Mouse (Mus musculus) urinary bladder, postnatal 4 days (tissue): Measurements from ENCODE around the gene Tmem170b.
"Not testable (repeated sequence)": the region's sequence is repeated elsewhere in the genome, so short reads cannot be mapped to it uniquely, and the experiment has no call there.

ENCODE experiments used
- DNase-seq, 2 experiments: peaks; one replicate each; pipeline ENCODE4 v3.0.0; 2021 to 2022; ENCODE audit warnings: low spot score in 2 of 2

Tmem170b gene

GRCm38 (mm10) chr13:41669951-41670350 is 64.2 kb downstream of the Tmem170b start:
- no peak for DNase-seq

GRCm38 (mm10) chr13:41670386-41671130 is 64.9 kb downstream of the Tmem170b start:
- no peak for DNase-seq

DNA sequence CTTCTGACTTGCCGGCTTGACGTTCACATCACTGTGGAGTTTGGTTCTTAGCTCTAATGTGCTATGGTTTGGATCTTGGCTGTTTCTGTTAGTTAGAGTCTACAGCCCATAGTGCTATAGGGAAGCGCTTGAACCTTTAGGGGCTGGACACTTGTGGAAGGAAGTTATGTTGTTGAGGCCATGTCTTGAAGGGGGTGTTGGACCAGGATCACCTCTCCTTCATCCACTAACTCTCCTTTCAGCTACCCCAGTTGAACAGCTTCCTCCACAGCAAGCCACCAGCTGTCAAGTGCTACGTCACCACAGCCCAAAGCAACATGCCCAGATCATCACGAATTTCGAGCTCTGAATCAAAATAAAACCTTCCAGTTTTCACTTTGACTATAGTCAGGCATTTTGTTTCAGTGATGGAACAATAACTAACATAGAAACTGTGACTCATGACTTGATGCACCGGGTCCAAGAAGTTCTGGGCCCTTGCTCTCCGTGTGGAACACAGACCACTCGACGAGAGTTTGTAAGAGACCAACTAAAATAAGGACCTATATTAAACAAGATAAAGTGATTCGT is 65.5 kb downstream of the Tmem170b start:
- no peak for DNase-seq

DNA sequence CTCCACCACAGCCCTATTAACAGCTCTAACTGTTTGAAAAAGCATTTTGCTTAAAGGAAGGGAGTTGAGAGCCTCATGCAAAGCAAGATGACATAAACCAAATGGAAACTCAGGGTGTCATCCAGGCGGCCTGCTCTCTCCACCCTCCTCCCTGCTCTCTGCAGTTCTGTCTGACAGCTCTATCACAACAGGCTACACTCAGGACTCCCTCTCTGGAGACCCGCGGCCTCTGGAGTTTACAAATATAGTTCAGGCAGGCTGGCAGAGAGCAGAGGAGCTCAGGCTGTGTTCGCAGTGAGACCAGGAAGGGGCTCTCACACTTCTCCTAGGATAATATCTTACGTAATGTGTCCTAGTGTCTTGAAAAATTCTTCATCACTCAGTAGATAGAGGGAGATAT is 67.2 kb downstream of the Tmem170b start:
- DNase-seq: not testable (repeated sequence)

- no peak for DNase-seq
These were observed 67.8 kb downstream of the Tmem170b start for GRCm38 (mm10) chr13:41673541-41673940.

DNA sequence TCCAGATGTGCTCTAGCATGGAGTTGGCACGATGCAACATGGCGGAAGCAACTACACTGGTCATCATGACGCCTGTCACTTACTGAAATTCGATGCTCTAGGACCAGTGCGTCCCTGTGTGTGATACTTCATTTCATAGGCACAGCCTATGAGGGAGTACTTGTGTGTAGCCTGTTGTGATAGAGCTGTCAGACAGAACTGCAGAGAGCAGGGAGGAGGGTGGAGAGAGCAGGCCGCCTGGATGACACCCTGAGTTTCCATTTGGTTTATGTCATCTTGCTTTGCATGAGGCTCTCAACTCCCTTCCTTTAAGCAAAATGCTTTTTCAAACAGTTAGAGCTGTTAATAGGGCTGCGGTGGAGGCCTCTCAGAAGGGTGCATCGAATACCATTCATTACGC is 68.9 kb downstream of the Tmem170b start:
- DNase-seq: not testable (repeated sequence)

DNA sequence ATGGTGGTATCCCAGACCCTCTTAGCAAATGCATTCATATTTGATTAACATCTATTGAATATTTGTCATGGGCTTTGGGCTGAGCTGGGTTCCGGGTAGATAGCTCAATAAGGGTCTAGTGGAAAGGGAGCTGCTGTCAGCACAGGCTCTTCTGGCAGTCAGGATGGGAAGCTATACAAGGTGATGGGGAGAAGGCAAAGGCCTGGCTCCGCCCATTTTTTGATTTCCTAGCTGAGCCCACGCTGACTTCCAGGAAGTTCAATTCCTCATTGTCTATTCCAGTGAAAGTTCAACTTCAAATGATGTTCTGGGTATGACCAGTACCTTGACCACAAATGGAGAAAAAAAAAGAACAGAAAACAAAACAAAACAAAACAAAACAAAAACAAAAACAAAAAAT is 69.8 kb downstream of the Tmem170b start:
- DNase-seq: no peak

GRCm38 (mm10) chr13:41675966-41676835 is 70.5 kb downstream of the Tmem170b start:
- DNase-seq: no peak

DNA sequence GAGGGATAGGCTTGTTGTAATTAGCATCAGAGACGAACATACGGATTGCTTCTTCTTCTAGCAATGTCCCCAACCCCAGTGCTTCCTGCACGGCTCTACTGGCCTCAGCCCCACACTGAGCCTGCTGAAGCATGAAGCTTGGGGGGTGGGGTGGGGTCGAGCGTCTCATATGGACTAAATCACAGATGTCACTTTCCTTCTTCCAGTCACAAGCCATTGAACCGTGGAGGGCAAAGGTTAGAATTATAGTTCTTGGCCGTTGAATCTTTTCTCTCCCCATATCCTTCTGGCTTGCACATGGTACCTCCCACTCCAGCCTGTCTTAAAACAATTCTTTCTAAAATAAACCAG is 71.1 kb downstream of the Tmem170b start:
- DNase-seq: no peak

GRCm38 (mm10) chr13:41680854-41681549 is 75.3 kb downstream of the Tmem170b start:
- DNase-seq: no peak

DNA sequence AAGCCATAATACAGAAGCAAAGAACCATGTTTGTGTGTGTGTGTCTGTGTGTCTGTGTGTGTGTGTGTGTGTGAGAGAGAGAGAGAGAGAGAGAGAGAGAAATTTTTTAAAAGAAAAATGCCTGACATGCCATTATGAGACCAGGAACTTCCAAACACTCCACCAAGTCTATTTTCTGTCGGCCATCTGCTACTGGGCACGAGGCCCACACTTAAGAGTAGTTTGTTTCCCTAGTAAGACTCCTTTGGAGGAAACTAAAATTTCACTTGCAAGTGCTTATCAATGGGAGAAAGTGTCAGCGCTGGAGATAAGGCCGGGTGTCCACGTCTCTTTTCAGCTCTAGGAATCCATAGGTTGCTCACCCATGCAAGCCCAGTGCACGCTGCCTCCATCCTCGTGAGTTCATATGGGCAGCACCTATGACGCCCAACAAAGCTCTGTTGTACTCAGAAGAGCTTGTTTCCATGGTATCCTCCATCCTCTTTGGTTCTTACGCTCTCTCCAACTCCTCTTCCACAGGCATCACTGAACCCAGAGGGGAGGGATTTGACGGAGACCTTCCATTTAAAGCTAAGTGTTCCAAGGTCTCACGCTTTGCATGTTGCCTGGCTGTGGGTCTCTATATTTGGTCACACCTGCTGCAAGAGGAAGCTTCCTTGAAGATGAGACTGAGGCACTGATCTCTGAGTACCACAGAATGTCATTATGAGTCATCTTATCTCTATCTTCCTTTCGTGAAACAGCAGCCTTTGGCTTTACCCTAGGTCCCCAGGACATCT is 76.8 kb downstream of the Tmem170b start:
- DNase-seq: no peak

- DNase-seq: no peak
These were observed 77.8 kb downstream of the Tmem170b start for GRCm38 (mm10) chr13:41683356-41684012.

- DNase-seq: no peak
These were observed 79.8 kb downstream of the Tmem170b start for GRCm38 (mm10) chr13:41685499-41685898.

DNA sequence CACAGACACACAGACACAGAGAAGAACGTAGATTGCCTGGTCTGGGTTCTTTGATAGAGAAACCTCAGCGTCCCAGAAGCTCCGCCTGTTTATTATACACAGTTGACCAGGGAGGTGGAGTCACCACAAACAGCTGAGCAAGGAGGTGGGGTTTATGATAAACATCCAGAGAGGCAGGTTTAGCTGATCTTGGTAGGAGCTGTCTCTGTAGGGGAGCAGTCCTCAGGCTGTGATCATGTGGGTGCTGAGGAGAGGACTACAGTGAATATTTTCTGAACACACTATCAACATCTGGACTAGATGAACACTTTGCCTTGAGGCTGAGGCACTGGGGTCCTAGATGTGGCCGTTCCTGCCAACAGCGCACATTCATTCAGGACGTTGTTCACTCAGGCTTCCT is 83.3 kb downstream of the Tmem170b start:
- DNase-seq: no peak

DNA sequence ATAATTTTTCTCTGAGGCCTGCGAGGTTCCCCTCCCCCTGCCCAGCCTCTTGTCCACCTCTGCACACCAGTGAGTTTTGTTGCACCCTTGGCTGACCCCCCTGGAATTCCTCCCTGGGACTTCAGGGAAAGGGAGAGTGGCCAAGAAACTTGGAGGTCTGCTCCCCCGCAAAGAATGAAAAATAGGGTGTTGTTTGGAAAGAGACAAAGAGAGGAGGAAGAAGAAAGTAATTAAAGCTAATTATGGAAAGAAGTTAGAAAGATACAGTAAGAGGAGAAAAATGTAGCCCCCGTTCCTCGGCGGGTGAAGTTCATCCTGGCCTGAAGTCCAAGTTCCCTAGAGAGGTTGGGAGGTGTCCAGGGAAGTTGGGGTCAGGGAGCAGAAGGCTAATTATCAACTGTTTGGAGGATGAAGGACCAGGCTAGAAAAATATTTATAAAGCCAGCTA is 83.9 kb downstream of the Tmem170b start:
- peak in 1 of 2 experiments; percentile 28 for DNase-seq
